Mouse (Mus musculus): ENCODE results near the gene Slc25a22.

DNA sequence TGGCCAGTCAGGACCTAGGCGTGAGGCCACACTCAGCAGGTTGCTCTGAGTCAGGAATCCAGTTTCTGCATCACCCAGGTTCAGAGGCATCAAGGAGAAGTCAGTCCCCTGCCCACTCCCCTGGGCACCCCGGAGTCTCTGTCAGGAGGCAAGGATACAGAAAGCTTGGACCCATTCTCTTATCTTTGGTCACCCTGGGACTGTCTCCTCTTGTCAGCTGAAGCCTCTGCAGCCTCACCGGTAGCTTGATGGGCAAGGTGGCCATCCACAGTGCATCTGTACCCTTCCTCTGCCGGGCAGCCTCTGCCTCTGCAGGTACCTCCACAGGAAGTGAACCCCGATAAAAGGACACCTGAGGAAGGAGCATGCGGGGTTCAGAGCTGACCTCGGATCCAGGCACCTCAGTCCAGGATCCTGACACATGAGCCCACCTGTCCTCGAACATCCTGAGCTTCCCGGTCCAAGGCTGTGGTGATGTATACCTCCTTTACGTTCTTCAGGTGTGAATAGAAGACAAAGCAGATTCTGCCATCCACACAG, 1.5 kb upstream of the Slc25a22 start:
- TF ChIP-seq GATA1 (IDR thresholded peaks at IDR 0.05; ENCODE audit: borderline replicate concordance, low read length), result no peak
- no peak for TF ChIP-seq FLI1 (IDR thresholded peaks at IDR 0.05; ENCODE audit: low read length)

Data from megakaryocyte, embryonic 14.5 days (primary cell).